Mouse (Mus musculus) olfactory bulb, adult 2 months (tissue): ENCODE measurements around the gene Sec31a.

Source experiments
- CTCF ChIP-seq: fragments of 200-500 bp; IDR thresholded peaks from 2 replicates; pipeline ENCODE4 v1.5.1; 2012; ENCODE audit warnings: low read depth, mild to moderate bottlenecking, low read length, moderate library complexity; ENCODE audit not compliant: insufficient read depth
- POLR2A ChIP-seq: fragments of 200-500 bp; IDR thresholded peaks from 2 replicates; pipeline ENCODE4 v1.6.1; 2012; ENCODE audit warnings: mild to moderate bottlenecking, low read depth, low read length, moderate library complexity; ENCODE audit not compliant: insufficient read depth

DNA sequence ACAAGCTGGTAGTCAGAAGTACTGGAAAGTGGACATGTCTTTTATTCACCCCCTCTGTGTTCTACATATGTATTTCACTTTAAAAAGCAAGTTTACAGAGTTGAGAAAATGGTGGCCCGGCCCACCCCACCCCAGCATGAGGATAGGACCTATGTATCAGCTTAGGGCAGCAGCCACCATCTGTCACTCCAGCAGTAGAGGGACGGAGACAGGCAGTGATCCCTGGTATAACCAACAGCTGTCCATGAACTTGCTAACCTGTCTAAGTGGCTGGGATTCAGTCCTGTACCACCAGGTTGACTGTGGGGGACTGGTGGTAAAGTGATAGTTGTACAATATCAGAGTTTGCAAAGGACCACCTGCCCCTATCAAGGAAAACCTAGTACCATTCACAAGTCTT lies 2.0 kb upstream of the Sec31a start:
- TF ChIP-seq POLR2A: no peak
- no peak for TF ChIP-seq CTCF
